Mouse (Mus musculus): ENCODE data around the gene Ccnyl1.

DNA sequence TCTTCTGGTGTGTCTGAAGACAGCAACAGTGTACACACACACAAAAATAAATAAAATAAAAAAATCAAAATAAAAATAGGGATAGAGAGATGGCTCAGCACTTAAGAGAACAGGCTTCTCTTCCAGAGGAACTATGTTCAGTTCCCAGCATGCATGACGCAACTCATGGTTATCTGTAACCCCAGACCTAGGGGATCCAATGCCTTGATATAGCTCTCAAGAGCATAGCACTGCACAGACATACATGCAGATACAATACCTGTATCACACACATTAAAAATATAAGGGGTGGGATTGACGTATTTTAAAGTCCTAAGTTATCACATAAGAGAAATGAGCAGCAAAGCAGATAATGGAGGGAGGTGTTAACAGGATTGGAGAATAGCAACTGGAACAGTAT is 5.8 kb upstream of the Ccnyl1 start:
- TF ChIP-seq CTCF (IDR thresholded peaks at IDR 0.05; ENCODE audit: low read depth, low read length) (no peak), POLR2A (IDR thresholded peaks at IDR 0.05; ENCODE audit: insufficient read depth, low read length) (no peak), EP300 (IDR thresholded peaks at IDR 0.05; ENCODE audit: insufficient read depth, low read depth, low read length) (no peak)

Data from ES-Bruce4 (cell line).